Mouse (Mus musculus) adrenal gland, postnatal 10 days (tissue): ENCODE results near the gene Stk39. TPM values are rescaled to one million over a fixed set of nuclear protein-coding genes. Genes with fewer than 3 reads are reported as not detected.

ENCODE experiments used
- DNase-seq: peaks from one replicate; pipeline ENCODE4 v3.0.0; 2021; ENCODE audit warnings: mixed read lengths
- total RNA-seq, 2 experiments: library from RNA; stranded (reverse); gene quantifications; 2 replicates each; pipeline ENCODE4 v1.2.3; 2021

Gene Stk39
- total RNA-seq, 2 experiments from 2014 or later = 50.2 to 69.4 TPM

- DNase-seq = no peak
Observed at GRCm38 (mm10) chr2:68458115-68458514, 14.0 kb downstream of the Stk39 start.

- no peak for DNase-seq
Observed at GRCm38 (mm10) chr2:68457455-68458032, 14.5 kb downstream of the Stk39 start.

GRCm38 (mm10) chr2:68456899-68457298, 15.2 kb downstream of the Stk39 start:
- no peak for DNase-seq

GRCm38 (mm10) chr2:68452379-68452778, 19.7 kb downstream of the Stk39 start:
- DNase-seq = peak; percentile 79

- DNase-seq = no peak
Observed at GRCm38 (mm10) chr2:68448035-68448434, 24.0 kb downstream of the Stk39 start.

- DNase-seq = no peak
Observed at GRCm38 (mm10) chr2:68443141-68443540, 28.9 kb downstream of the Stk39 start.

- no peak for DNase-seq
Observed at GRCm38 (mm10) chr2:68442113-68442717, 29.9 kb downstream of the Stk39 start.

- no peak for DNase-seq
Observed at GRCm38 (mm10) chr2:68439614-68440013, 32.5 kb downstream of the Stk39 start.

- no peak for DNase-seq
Observed at GRCm38 (mm10) chr2:68437920-68438319, 34.1 kb downstream of the Stk39 start.

- no peak for DNase-seq
Observed at GRCm38 (mm10) chr2:68437216-68437615, 34.9 kb downstream of the Stk39 start.

GRCm38 (mm10) chr2:68436305-68436704, 35.8 kb downstream of the Stk39 start:
- no peak for DNase-seq

GRCm38 (mm10) chr2:68435494-68436255, 36.4 kb downstream of the Stk39 start:
- DNase-seq = no peak

GRCm38 (mm10) chr2:68434997-68435396, 37.1 kb downstream of the Stk39 start:
- no peak for DNase-seq

- DNase-seq = no peak
Observed at GRCm38 (mm10) chr2:68434576-68434975, 37.5 kb downstream of the Stk39 start.

GRCm38 (mm10) chr2:68433736-68434312, 38.2 kb downstream of the Stk39 start:
- DNase-seq = no peak

- no peak for DNase-seq
Observed at GRCm38 (mm10) chr2:68432834-68433233, 39.2 kb downstream of the Stk39 start.

GRCm38 (mm10) chr2:68431024-68431962, 40.8 kb downstream of the Stk39 start:
- DNase-seq = no peak

- DNase-seq = no peak
Observed at GRCm38 (mm10) chr2:68430493-68430892, 41.6 kb downstream of the Stk39 start.

GRCm38 (mm10) chr2:68429436-68429835, 42.6 kb downstream of the Stk39 start:
- no peak for DNase-seq

- DNase-seq = no peak
Observed at GRCm38 (mm10) chr2:68426977-68427577, 45.0 kb downstream of the Stk39 start.

GRCm38 (mm10) chr2:68426074-68426473, 46.0 kb downstream of the Stk39 start:
- no peak for DNase-seq

- DNase-seq = no peak
Observed at GRCm38 (mm10) chr2:68421002-68421401, 51.1 kb downstream of the Stk39 start.
